Mouse (Mus musculus): ENCODE measurements around the gene Fbxw4.

The Fbxw4 gene

DNA sequence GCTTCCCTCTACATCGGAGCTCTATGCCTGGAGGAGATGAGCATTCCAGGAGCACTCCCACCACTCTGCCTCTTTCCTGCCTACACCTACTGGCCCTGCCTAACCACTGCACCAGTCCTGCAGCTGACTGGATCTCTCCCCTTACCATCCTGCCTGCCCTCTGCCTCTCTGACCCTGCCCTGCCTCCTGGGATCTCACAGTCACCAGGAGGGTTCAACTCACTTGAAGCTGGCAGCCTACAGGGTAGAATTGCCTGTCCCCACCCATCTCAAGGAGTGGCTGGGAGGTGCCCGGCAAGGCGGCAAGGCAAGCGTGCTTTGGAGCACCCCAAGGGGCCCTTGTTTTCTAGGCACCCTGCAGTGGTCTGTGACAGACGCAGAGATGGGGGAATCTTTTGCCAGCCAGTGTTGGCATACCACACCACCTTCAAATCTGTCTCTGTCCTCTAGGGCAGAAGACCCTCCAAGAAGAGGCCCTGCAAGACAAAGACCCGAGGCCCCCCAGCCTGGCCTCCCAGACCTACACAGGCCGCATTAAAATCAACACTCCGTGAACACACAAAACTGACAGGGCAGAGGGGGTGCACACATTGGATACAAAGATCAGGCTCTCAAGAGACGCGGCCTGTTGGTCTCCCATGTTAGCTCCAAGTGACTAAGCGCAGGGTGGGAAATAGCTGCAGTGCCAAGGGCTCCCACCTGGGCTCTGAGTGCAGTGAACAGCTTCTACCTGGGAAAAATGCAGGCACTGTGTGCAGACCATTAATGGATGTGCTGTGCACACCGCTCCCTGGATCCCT, 44.5 kb downstream of the Fbxw4 start:
- no peak for DNase-seq (ENCODE audit: low spot score in 2 of 2)

DNA sequence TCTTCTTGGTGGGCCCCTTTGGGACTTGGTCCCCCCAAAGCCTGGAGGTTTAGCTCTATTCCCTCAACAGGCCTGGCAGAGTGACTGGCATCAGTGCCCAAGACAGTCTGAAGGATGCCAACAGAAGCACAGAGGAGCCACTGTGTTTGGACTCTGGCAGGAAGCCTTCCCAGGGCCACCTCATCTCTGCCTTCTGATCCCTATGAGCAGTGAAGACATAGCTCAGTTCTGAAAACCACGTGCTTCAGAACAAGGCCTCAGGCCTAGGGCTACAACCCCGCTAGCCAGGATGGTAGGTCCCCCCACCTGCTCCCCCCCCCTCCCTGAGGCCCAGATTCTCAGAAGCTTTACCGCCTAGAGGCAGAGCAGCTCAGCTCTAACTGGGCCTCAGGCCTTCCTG, 45.2 kb downstream of the Fbxw4 start:
- peak; percentile 67 to 76 for DNase-seq (ENCODE audit: low spot score in 2 of 2)

DNA sequence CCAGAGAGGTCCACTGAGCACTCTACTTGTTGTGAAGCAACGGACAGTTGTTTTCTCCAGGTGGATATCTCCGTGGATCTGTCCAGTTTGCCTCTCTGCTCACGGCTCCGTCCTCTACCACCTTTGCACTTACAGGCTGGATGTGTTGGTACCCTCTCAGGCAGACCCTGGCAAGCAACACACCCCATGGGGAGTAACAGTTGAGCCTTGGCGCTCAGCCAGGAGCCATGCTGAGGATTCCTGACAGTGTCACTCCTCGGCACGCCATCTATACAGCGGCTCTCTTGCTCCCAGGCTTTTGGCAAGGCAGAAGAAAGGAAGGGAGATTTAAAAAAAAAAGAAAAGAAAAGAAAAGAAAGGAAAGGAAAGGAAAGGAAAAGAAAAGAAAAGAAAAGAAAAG, 45.7 kb downstream of the Fbxw4 start:
- DNase-seq (ENCODE audit: low spot score in 2 of 2) = peak; percentile 51 to 67

DNA sequence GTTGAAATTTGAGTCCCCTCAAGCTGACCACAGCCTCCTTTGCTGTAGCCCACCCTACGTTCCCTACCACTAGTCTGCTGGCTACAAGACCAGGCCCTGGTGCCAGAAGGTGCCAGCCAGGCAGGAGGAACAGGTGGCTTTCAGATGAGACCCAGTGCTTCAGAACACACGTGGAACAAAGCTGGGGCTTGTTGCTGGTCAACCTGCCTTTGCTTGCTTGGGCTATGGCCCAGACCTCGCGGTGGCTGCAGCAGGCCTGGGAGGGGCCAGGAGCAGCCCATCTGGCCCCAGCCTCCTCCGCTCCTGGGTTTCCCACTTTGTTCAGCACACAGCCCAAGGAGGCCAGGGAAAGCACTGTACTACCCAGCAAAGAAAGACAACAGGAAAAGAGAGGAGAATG, 49.3 kb downstream of the Fbxw4 start:
- no peak for DNase-seq (ENCODE audit: low spot score in 2 of 2)

DNA sequence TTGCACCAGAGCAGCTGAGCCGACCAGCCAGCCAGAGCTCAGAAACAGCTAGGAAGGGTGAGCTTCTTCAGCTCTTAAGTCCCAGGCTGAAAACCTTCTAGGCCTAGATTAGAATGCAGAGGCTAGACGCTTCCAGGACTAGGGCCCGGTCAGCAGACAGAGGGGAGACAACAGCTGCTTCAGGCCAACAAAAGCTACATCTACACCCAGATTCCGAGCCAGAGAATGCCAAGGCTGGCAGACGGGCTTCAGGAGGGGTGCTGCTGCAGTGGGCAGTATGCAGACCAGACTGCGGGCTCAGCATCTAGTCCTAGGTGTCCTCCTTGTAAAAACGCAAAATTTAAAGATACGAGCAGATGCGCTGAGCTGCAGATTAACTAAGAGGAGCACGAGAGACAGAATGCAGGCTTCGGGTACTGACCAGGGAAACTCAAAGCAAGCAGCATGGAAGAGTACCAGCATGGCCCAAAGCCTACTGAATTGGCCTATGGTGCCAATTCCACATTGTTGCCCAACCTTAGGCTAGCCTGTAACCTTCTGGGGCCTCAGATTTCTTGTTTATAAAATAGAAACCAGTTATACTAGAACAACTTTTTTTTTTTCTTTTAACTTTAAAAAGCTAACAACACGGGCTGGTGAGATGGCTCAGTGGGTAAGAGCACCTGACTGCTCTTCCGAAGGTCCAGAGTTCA, 51.3 kb downstream of the Fbxw4 start:
- DNase-seq (ENCODE audit: low spot score in 2 of 2) = no peak

DNA sequence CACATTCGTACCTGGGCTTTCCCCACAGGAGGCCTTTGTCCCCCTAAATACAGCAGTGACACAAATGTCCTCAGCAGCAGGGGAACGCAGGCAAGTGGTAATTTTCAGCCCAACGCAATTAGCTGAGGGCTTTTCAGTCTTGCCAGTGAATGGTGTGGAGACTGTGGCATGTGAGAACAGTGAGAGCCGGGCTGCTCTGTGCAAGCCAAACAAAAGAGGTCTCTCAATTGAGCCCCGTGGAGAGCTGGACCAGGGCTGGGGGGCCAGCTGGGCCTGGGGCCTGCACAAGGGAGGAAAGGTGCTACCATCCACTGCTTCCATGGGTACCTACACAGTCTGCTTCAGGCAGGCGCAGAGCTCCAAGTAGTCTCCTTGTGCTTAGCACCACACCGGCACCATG, 52.6 kb downstream of the Fbxw4 start:
- DNase-seq (ENCODE audit: low spot score in 2 of 2) = no peak

DNA sequence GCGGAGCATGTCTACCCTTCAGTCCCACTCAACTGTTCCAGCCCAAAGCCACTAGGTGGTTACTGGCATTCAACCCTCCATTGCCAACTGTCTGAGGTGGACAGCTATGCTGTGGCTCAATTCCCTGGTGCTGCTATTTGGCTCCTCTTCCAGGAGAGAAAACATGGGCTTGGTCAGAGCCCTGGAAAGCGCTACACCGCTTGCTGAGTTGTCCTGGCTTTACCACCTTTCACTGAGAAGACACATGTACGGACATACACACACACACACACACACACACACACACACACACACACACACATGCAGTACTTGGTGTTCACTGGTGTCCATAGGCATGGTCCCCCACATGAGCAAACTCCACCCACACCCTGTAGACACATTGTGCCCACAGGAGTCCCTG, 53.4 kb downstream of the Fbxw4 start:
- no peak for DNase-seq (ENCODE audit: low spot score in 2 of 2)

DNA sequence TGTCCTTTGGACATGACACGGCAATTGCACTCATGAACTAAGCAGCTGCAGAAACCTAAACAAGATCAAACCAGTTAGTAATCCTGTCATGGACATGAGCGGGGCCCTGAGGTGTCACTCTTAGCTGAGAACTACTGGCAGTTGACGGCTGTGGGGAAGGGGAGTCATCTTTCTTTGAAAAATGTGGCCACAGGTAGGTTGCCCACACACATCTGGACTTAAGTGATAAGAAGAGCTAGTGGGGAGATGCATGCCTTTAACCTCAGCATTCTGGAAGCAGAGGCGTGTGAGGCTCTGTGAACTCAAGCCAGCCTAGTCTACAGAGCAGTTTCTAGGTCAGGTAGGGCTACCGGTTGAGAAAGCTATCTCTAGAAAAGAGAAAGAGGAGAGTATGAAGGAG, 57.5 kb downstream of the Fbxw4 start:
- DNase-seq (ENCODE audit: low spot score in 2 of 2) = no peak

DNA sequence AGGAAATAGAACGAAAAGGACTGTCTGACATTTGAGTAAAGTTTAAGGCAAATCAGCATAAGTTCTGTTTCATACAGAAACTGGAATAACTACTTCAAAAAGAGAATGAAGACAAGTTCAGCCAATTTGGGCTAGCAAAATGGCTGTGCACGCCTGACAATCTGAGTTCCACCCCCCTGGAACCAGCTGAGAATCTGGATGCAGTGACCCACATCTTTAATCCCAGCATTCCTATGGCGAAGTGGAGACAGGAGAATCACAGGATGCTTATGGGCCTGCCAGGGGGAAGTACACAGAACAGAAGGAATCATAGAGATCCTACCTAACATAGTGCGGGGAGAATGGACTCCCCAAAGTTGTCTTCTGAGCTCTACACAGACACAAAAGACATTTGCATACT, 63.0 kb downstream of the Fbxw4 start:
- DNase-seq (ENCODE audit: low spot score in 2 of 2) = no peak

DNA sequence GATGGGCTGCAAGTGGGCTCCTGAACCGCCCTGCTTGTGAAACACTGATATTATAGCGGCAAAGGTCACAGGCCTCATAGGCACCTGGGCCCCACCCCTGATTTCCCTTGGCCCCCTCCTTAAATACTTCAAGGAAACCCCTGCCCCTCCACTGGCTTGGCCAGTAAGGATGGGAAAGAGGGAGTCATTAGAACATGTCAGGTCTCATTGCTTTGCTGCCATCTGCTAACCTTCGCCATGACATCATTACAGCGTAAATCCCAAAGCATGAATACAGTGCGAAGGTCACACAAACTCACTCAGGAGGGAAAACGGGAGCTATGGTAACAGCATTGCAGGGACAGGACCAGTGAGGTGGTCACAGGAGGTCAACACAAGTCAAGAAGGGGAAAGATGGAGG, 63.7 kb downstream of the Fbxw4 start:
- DNase-seq (ENCODE audit: low spot score in 2 of 2) = no peak

DNA sequence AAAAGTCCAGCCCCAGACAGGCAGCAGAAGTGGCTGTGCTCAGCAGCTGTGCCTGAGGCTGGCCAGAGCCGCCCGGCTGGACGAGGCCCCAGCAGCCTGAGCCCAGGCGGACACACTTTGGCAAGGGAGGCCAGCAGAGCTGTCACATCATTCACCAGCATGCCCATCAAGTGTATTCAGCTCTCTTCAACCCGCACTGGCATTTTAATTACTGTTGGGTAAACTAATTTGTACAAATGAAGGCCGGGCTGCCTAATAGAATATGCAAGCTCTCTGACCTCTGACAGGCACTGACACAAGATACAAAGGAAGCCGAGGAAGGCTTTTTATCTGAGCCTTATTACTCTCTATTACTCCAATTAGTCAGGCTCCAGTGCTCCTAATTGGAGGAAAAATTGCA, 64.1 kb downstream of the Fbxw4 start:
- DNase-seq (ENCODE audit: low spot score in 2 of 2) = peak in 1 of 2 experiments; percentile 63

DNA sequence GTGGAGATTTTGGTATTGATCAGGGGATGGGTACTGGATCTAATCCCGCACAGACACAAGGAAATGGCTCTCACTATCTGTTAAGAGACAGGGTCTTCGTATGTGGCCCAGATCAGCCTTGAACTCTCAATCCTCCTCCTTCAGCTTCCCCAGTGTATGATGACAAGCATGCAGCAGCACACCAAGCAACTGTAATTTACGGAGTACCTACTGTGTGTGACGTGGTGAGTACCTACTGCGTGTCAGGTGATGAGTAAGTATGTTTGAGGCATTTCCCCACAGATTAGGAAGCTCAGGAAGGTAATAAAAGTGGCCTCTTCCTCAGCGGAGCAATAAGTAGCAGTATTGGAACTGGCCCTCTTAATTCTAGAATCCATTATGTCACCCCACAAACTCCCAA, 64.6 kb downstream of the Fbxw4 start:
- no peak for DNase-seq (ENCODE audit: low spot score in 2 of 2)

DNA sequence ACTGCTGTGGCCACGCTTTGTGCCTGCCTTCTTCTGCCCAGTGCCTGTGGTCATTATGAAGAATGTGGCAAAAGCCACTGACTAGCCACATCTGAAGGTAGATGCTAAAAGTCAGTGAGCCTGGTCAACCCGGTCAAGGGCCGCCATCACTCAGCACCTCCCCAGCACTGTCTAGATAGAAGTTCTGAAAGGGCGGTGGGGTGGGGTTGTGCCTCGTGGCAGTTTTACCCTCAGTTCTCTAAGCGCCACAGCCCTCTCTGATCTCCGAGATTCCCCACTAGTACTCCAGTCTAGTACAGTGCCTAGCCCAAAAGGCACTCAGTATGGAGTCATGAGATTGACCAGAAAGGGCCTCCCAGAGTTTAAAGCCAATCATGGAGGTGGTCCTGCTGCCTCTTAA, 66.0 kb downstream of the Fbxw4 start:
- no peak for DNase-seq (ENCODE audit: low spot score in 2 of 2)

DNA sequence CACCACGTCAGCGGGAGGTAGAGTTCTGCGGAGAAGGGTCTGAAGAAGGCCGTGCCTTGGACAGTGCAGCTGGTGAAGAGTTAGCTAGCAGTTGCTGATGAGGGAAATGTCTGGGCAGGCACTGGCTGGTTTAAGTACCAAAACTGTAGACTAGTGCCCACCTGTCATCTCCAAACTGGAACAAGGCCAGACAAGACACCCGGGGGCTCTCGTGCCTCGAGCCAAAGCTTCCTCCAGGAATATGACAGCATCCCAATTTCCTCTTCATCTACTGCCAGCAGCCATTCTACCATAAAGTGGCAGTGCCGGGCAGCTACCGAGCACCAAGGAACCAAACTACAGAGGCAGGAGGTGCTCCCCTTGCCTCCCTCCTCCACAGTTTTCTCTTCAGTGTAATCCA, 67.2 kb downstream of the Fbxw4 start:
- DNase-seq (ENCODE audit: low spot score in 2 of 2) = no peak

DNA sequence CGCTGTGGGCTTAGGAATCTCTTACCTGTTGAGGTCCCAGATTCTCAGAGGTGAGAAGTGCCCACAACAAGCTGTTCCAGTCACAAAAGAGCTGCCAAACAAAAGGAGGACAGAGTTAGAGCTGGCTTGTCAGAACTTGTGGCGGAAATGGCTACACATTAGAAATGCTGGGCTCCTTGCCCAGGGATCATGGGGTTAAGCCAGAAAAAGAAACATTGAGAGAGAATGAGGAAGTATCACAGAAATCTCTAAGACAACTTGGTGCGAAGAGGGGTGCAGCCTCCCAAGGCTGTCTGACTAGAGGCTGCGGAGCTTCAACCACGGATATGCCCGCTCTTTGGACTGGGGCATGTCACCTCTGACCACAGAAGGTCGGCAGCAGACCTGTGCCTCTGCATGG, 68.4 kb downstream of the Fbxw4 start:
- DNase-seq (ENCODE audit: low spot score in 2 of 2) = peak; percentile 59

DNA sequence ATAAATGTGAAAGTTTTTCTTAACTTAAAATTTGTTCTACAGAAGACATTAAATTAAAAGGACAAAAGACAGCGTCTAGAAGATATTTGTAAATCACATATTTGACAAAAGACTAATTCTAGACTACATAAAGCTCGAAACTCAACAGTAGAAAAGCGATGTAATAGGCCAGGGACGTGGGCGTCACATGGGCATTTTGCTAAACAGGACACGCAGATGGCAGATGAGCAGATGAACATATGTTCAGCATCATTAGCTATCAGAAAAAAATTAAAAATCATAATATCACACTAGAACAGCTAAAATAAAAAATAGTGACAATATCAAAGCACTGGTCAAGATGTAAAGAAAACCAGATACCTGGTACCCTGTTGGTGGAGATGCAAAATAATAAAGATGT, 70.4 kb downstream of the Fbxw4 start:
- no peak for DNase-seq (ENCODE audit: low spot score in 2 of 2)

DNA sequence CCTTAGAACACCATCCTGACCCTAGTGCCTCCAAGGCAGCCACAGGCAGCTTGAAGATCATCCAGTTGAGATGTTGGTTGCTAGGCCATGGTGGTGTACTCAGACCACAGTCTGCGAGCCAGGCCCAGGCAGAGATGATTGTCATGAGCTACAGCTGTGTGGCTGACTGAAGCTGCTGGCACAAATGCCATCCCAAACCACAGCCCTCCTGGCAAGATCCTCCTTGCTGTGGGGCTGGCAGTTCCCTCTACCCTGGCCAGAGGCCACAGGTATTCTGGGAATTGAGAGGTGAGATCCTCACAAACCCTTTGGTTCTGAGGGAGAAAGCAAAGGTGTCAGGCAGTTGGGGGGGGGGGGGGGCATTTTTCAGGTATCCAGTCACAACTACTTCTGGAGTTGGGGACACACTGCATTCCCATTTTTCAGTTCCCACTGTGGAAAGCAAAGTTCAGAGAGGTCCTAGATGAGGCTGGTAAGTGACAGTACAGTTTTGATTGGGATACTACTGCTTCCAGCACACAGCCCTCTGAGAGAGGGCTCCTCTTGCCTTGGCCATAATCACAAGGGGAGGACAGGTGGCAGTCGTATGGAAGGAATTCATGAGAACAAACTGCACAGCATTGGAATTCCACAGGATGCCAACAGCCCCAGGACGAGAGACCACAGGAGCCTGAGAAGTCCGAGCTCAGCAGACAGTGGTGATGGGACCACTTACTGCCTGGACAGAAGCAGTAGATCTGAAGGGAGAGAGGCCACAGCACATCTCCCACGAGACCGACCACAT, 72.4 kb downstream of the Fbxw4 start:
- DNase-seq (ENCODE audit: low spot score in 2 of 2) = no peak

DNA sequence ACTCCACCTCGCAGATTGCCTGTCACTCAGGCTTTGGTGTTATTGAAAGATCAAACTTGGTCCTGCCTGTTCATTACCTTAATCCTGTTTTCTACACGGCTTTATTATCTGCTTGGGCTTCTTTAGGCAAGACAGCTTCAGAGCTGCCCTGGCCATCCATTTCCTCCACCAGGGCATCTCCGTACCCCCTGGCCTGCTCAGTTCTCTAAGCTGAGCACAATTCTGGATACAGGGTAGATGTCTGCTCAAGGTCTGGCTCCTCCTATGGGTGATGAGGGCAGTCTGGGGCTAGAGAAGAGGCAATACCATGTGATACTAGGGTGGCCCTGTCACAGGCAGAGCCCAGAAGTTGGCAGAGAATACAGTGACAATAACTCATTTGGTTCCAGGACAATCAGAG, 73.3 kb downstream of the Fbxw4 start:
- no peak for DNase-seq (ENCODE audit: low spot score in 2 of 2)

DNA sequence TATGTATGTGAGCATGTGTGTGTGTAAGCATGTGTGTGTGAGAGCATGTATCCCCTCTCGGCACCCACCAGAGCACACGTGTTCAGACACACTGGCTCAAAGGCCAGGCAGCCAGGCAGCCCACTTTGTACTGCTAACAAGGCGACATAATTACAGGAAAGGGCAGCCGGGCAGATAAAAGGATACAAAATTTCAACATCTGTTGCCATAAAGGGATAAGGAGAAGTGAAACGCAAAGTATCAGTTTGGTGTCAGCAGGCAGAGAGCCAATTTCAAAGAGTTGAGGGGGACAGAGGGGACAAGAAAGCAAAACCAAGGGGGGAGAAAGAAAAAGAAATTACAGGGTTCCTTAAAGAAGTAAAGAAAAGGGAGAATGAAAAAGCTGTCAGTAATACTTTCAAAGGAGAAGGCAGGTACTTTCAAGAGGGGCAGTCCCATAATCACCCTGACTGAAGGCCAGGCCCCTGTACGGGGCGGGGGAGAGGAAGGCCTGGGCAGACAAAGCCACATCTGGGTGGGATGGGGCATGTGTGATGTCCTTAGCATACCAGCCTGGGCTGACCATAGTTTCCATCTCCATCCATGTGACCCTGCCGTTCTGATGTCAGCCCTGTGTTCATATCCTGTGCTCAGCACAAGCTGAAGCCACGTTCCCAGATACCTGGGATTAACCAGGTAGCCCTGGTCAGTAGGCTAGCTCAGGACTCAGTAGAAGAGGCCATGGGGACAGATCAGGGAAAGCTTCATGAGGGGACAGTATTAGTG, 75.1 kb downstream of the Fbxw4 start:
- no peak for DNase-seq (ENCODE audit: low spot score in 2 of 2)

DNA sequence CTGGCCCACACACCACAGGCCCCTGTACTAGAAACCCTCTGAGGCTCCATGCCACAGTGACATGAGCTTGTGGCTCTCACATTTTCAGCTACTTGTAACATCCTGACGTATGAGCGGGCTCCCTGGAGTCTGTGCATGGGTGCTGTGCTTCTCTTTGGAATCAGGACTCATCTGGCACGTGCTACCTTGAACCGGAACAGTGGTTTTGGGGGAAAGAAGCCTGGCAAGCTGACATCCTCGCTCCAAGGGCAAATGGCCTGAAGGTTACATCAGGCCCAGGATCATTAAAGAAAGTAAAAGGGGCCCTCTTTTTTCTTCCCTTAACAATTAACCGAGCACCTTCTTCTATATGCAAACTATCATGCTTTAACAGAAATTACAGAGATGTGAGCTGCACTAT, 77.0 kb downstream of the Fbxw4 start:
- no peak for DNase-seq (ENCODE audit: low spot score in 2 of 2)

DNA sequence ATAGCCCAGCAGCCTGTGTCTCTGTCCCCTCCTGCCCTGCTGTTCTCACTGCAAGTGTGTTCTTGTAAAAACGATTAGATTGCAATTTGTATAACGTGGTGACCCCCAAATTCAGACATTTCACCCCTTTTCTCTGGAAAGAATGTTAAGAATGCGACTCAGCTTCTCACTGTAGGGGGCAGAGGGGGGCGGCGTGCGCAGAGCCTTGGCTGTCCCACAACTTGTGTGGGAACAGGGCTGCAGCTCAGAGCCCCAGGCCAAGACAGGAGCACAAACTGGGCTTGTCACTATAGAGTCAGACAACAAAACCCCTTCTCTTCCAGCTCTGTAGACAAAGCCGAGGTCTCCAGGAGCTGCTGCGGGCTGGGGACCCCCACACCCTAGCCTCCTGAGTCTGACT, 78.0 kb downstream of the Fbxw4 start:
- DNase-seq (ENCODE audit: low spot score in 2 of 2) = no peak

DNA sequence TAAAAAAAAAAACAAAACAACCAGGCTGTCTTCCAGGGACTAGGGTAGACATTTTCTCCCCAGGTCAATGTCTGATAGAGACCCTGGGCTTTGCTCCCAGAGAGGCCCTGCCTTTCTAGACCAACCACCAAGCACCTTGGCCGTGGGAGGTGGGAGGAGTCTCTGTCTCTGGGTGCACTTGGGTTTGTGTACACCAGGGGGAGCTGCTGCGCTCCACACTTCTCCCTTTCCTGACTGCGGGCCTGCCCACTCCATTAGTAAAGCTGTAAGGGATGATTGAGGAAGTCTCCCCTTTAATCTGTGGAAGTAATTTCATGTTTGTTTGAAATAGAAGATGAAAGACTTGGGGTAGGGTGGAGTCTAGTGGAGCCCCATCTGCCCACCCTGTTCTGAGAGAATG, 78.9 kb downstream of the Fbxw4 start:
- peak in 1 of 2 experiments; percentile 69 for DNase-seq (ENCODE audit: low spot score in 2 of 2)

All from right cerebral cortex, postnatal 10 days (tissue).